Mouse (Mus musculus): Measurements from ENCODE around the gene Atp6v1g2.

Gene Atp6v1g2

GRCm38 (mm10) chr17:35233114-35233980 is at the start of gene Atp6v1g2:
Gene Atp6v1g2 (plus strand): TSS chr17:35233660.
- DNase-seq, result peak; percentile 45

GRCm38 (mm10) chr17:35185639-35186611 is 47.5 kb upstream of the Atp6v1g2 start:
- no peak for DNase-seq

- DNase-seq, result no peak
Measured at GRCm38 (mm10) chr17:35186681-35187080, 46.8 kb upstream of the Atp6v1g2 start.

GRCm38 (mm10) chr17:35187345-35187744 is 46.1 kb upstream of the Atp6v1g2 start:
- no peak for DNase-seq

DNA sequence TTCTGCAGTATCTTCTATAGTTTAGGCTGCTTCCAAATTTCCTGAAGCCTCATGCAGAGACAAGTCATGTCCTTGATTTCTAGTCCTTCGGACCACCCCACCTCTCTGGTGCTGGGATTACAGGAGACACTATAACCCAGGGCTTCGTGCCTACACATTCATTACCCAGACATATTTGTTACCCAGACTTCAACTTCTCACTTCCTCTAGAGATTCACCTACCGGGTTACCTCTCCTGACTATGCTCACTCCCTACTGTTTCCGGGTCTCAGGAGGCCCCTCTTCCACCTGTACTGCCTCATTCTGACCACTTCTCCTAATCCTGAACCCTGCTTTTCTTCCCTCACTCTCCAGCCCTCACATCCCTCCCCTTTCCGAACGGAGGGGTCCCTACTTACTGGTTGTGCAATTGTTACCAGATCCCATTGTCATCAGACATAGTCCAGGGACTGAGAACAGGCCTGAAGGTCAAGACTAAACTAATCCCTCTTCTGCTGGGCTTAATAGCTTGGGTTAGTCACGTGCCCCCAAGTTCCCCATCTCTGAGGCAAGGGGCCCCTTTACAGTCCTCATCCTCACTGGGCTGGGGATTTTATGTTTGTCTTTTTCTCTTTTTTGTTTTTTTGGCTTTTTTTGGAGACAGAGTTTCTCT is 45.4 kb upstream of the Atp6v1g2 start, which contains the start of gene Lst1:
TSS of gene Lst1 (minus strand) at position 481 of the 652 bp plus-strand sequence.
- no peak for DNase-seq

GRCm38 (mm10) chr17:35189186-35189585 is 44.3 kb upstream of the Atp6v1g2 start:
- DNase-seq, result no peak

DNA sequence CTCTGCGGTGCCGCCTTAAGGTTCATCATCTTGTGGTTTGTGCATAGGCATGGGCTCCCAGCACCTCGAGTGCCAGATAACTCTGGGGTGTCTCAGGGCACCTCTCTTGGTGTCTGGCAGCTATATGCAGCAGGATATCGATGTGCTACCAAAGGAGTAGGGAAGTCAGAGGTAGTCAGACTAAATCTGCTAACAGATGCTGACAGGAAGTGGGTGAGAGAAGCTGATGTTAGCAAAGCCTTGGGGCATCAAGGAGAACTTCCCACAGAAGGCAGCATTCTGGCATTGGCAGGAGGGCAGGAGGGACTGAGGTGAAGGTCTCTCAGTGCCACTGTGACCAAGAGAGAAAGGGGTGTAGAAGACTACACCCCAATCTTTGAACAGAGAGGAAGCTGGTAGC is 43.4 kb upstream of the Atp6v1g2 start:
- no peak for DNase-seq

DNA sequence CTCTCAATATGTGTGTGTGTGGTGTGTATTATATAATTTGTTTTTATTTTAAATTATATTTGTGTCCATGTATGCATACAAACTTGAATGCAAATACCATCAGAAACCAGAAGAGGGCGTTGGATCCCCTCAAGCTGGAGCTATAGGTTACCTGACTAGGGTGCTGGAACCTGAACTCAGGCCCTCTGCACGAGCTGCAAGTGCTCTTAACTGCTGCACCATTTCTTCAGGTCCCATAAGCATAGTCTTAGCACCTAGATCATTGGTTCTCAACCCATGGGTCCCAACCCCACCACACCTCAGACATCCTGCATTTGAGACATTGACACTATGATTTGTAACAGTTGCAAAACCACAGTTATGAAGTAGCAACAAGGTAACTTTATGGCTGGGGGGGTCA is 41.7 kb upstream of the Atp6v1g2 start:
- no peak for DNase-seq

DNA sequence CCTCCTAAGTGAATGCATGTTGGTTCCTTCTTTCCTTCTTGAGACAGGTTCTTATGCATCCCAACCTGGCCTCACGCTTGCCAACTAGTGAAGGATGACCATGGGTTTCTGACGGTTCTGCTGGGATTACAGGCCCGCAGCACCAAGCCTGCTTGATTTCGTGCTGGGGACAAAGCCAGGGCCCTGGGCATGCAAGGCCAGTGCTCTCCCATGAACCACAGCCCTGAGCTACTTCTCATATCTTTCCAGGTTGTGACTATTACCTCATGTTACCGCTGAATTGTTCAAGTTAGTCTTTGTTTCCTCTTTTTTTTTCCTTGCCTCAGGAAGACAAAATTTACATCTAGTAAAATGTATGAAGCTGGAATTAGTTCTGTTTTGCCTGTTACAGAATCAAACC is 40.5 kb upstream of the Atp6v1g2 start:
- no peak for DNase-seq

DNA sequence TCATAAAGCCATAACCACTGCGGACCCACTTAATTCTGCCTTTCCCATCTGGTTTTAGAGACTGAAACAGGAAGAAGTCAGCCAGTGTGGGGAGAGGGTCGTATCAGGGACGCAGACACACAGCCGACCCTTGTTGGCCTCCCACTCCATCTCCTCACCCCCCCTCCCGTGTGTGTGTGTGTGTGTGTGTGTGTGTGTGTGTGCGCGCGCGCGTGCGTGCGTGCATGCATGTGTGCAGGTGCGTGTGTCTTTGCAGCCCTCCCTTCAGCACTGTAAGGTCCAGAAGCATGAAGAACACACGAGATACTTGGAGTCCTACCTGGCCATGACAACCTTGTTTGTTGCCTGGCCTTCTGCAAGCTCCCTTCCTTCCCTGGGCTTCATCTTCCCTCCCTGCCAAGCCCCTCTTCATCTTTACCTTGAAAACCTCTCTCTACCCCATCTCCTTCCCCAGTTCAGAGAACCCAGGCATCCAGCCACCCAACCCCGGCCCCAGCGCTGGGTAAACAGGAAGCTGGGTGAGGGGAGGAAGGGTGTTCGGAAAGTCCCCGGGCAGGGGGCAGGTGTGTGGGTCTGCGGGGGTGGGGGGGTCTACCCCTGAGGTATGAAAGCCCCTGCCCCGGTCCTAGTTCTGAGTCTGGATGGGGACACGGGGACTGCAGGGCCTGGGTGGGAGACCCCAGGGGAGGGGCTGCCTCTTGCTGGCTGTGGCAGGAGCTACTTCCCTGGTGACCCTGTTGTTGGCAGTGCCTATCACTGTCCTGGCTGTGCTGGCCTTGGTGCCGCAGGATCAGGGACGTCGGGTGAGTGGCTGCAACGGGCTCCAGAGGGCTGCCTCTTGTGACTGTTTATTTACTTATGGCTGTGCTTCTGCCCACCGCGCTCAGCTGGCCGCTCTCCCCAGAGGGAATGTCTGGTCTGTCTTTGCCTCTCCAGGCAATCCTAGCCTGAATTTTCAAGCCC is 39.3 kb upstream of the Atp6v1g2 start, which contains the start of gene Ltb:
TSS of gene Ltb (plus strand) at position 559 of the 963 bp plus-strand sequence.
- no peak for DNase-seq

DNA sequence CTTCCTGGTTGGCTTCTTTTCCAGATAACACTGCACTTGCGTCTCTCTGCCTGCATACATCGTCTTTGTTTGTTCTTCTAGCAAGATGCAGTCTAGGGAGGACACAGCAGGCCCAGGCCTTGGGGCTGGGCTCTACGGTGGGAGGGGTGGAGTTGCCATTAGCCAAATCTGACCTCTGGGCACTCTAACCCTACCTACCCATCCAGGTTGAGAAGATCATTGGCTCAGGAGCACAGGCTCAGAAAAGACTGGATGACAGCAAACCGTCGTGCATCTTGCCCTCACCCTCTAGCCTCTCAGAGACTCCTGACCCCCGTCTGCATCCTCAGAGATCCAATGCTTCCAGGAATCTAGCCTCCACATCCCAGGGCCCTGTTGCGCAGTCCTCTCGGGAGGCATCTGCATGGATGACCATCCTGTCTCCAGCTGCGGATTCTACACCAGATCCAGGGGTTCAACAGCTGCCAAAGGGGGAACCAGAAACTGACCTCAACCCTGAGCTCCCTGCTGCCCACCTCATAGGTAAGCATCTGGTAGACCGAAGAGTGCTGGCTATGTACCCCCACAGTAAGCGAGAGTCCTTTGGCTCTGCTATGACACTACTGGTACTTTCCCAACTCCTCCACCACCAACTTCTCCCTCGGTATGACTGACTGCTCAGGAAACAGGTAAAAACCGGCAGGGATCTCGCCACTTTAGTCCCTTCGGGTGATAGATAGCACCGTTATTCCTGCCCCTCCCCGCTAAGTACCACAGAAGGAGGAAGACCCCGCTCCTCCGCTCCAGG is 38.4 kb upstream of the Atp6v1g2 start:
- DNase-seq, result no peak

GRCm38 (mm10) chr17:35195631-35196320 is 37.7 kb upstream of the Atp6v1g2 start:
- peak; percentile 49 for DNase-seq

GRCm38 (mm10) chr17:35196321-35196641 is 37.2 kb upstream of the Atp6v1g2 start:
- DNase-seq, result no peak

DNA sequence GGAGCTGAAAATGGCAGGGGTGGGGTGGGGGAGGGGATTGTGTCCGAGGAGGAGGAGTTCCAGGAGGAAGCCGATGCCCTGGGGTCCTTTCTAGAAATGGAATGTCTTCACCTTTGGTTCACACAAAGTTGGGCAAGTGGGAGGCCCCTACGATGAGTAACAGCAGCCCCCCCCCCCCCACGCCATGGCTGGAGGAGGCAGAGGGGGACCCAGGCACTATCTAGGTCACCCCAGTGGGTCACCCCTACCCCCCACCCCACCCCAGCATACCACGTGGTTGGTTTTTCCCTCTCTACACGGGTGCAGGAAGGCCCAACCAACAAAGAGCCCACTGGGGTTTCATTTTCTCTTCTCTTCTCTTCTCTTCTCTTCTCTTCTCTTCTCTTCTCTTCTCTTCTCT is 36.3 kb upstream of the Atp6v1g2 start:
- DNase-seq, result no peak

- DNase-seq, result no peak
Measured at GRCm38 (mm10) chr17:35198029-35198428, 35.4 kb upstream of the Atp6v1g2 start.

DNA sequence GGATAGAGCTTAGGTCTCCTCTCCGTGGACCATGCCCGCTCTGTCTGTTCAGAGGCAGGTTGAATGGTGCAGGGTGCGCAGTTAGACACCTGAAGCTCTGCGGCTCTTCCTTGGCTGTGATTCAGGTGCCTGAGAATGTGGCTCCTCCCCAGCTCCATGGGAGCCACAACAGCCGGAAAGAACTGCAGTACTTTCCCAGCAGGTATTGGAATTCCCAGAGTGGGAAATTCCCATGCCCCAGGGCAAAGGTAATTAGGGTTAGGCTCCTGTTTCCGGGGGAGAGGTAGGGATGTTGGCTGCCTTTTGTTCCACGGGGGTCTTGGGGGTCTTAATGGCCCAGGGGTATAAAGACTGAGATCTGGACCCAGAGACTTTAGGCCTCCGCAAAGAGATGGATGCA is 34.5 kb upstream of the Atp6v1g2 start:
- no peak for DNase-seq

- no peak for DNase-seq
Measured at GRCm38 (mm10) chr17:35200398-35200797, 33.1 kb upstream of the Atp6v1g2 start.

- DNase-seq, result no peak
Measured at GRCm38 (mm10) chr17:35201128-35201527, 32.3 kb upstream of the Atp6v1g2 start.

DNA sequence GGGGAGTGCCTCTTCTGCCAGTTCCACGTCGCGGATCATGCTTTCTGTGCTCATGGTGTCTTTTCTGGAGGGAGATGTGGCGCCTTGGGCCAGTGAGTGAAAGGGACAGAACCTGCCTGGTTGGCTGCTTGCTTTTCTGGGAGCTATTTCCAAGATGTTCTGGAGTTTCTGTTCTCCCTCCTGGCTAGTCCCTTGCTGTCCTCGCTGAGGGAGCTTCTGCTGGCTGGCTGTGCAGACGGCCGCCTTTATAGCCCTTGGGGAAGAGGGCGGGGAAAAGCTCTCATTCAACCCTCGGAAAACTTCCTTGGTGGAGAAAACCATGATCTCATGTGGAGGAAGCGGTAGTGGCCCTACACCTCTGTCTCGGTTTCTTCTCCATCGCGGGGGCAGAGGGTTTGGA is 31.7 kb upstream of the Atp6v1g2 start, which contains the start of gene Tnf:
TSS of gene Tnf (minus strand) at position 221 of the 400 bp plus-strand sequence.
- no peak for DNase-seq

DNA sequence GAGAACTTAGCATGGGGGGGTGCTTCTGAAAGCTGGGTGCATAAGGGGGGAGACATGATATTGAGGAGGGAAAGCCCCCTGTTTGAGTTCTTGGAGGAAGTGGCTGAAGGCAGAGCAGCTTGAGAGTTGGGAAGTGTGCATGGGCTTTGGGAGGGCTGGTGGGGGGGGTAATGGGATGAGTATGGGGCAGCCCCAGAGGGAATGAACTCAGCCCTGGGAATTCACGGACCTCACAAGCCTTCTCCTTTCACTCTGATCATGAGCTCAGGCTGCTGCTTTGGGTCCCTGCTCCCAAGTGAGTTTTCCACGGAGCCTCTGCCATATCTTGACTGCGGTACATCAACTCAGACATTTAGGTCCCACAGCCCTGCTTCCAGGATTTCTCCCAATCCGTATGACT is 31.0 kb upstream of the Atp6v1g2 start:
- no peak for DNase-seq
